Mouse (Mus musculus): ENCODE data around the gene A730071L15Rik.

- TF ChIP-seq POLR2A (IDR thresholded peaks at IDR 0.05; ENCODE audit: borderline replicate concordance, insufficient read depth, low read length) (no peak), CTCF (IDR thresholded peaks at IDR 0.05; ENCODE audit: borderline replicate concordance, insufficient read depth, low read depth, low read length) (no peak)
Observed at GRCm38 (mm10) chr11:6159704-6160275, 40.0 kb upstream of the A730071L15Rik start.
